Mouse (Mus musculus) megakaryocyte, adult 5-6 weeks (primary cell): ENCODE data around the gene Zdhhc6. TPM values are rescaled to one million over a fixed set of nuclear protein-coding genes. Genes with fewer than 3 reads are reported as not detected.

Experiments used
- ATAC-seq: 2 replicates; pipeline ENCODE4 v1.8.0; 2016; ENCODE audit warnings: mild to moderate bottlenecking, inconsistent platforms; ENCODE audit not compliant: poor library complexity, severe bottlenecking
- total RNA-seq, 2 experiments: library from RNA; stranded (forward) in 1 of 2; stranded (reverse) in 1 of 2; fragments of 153-499, 151-499 nt in 1 of 2; fragments of 221-1000, 200-1000 nt in 1 of 2; gene quantifications; 2 replicates each; pipeline versions ENCODE4 v1.2.3 to v1.2.4; 2015 to 2017

Gene Zdhhc6
- total RNA-seq, 2 experiments from 2014 or later: 31.8 to 35.1 TPM

GRCm38 (mm10) chr19:55260389-55261184, 55.2 kb downstream of the Zdhhc6 start:
- ATAC-seq: no peak

GRCm38 (mm10) chr19:55258514-55258913, 57.3 kb downstream of the Zdhhc6 start:
- ATAC-seq: no peak

- ATAC-seq: 0 out of 2 replicates have a peak, but pooled peaks have one; percentile 25
Observed at GRCm38 (mm10) chr19:55257656-55258375, 58.0 kb downstream of the Zdhhc6 start.

- ATAC-seq: no peak
Observed at GRCm38 (mm10) chr19:55256156-55256555, 59.7 kb downstream of the Zdhhc6 start.

GRCm38 (mm10) chr19:55254513-55255016, 61.3 kb downstream of the Zdhhc6 start:
- ATAC-seq: 0 out of 2 replicates have a peak, but pooled peaks have one; percentile 7

GRCm38 (mm10) chr19:55253570-55254441, 62.0 kb downstream of the Zdhhc6 start:
- ATAC-seq: peak; percentile 78

- peak; percentile 23 for ATAC-seq
Observed at GRCm38 (mm10) chr19:55253239-55253569, 62.6 kb downstream of the Zdhhc6 start.

GRCm38 (mm10) chr19:55251383-55252124, 64.3 kb downstream of the Zdhhc6 start, which contains the start of gene Acsl5:
Acsl5 (plus strand) TSS chr19:55251938.
- ATAC-seq: peak; percentile 38

- no peak for ATAC-seq
Observed at GRCm38 (mm10) chr19:55250451-55250850, 65.4 kb downstream of the Zdhhc6 start.

- ATAC-seq: no peak
Observed at GRCm38 (mm10) chr19:55247991-55248520, 67.8 kb downstream of the Zdhhc6 start.

- ATAC-seq: no peak
Observed at GRCm38 (mm10) chr19:55247563-55247962, 68.3 kb downstream of the Zdhhc6 start.

- no peak; the same call in 1 of the 2 replicates for ATAC-seq
Observed at GRCm38 (mm10) chr19:55244791-55245231, 71.0 kb downstream of the Zdhhc6 start.

GRCm38 (mm10) chr19:55241186-55241645, 74.6 kb downstream of the Zdhhc6 start, which contains the start of gene Gucy2g:
Gucy2g (minus strand) TSS chr19:55241236.
- ATAC-seq: no peak

- ATAC-seq: no peak
Observed at GRCm38 (mm10) chr19:55239766-55240426, 75.9 kb downstream of the Zdhhc6 start.

- no peak for ATAC-seq
Observed at GRCm38 (mm10) chr19:55236564-55236963, 79.3 kb downstream of the Zdhhc6 start.

- no peak for ATAC-seq
Observed at GRCm38 (mm10) chr19:55236026-55236425, 79.8 kb downstream of the Zdhhc6 start.

- peak; percentile 93 for ATAC-seq
Observed at GRCm38 (mm10) chr19:55232136-55232535, 83.7 kb downstream of the Zdhhc6 start.

GRCm38 (mm10) chr19:55231081-55231480, 84.8 kb downstream of the Zdhhc6 start:
- ATAC-seq: no peak

- ATAC-seq: peak; percentile 90
Observed at GRCm38 (mm10) chr19:55227135-55227534, 88.7 kb downstream of the Zdhhc6 start.
